Mouse (Mus musculus): ENCODE data around the gene Zfp644. TPM values are rescaled to one million over a fixed set of nuclear protein-coding genes. Genes with fewer than 3 reads are reported as not detected.

The Zfp644 gene
- total RNA-seq (2014; rRNA removed) (67.7 and 74.4 TPM in 2 replicates), polyA plus RNA-seq (2015; fragmentation: Nextera tagmentation; extraction: Ambion mirVana) (65.9 and 66.8 TPM in 2 replicates)

DNA sequence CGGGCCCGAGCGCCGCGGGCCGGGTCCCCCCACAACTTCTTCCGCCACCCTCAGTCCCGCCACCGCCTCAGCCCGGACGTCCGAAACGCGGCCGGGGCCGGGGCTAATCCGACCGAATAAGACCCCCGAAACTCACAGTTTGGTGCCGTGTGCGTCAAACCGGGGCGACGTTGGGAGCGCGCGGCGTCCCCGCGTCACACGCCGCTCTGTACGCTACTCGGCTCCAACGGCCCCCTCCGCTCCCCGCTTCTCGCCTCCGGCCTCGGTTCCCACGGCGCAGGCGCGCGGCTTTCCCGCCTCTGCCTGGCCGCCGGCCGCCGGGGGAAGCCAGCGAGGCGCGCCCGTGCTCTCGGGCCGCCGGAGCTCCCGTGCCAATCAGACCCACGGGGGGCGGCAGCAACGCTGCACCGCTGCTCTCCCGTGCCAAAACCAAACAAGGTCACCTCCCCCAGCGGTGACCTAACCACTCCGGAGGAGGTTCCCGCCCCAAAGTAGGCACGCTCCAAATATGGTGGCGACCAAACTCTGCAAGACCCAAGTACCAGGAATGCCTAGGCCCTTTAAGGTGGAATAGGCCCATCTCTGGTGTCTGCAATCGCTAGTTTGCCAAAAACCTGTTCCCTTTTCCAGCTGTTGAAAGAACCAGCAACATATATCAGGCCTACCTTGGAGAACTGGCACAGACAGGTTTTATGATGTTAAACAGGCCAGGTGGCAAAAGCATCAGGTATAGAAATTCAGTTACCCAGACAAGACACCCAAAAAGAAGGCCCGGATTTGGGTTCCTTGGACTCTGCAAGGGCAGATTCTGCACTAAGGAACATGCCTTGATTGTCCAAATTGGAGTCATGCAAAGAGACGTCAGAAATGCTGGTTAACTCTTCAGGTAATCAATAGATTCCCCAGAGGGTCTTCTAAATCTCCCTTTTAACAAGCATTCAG, at the start of gene Zfp644:
Gene Zfp644, minus strand, starts transcription at position 892 of the 942 bp plus-strand sequence.
- peak; percentile 96 for DNase-seq (ENCODE audit: low spot score)
- no peaks in the 10 kb centered on the region for H3K9me3 ChIP-seq (ENCODE audit: low read length)
- H3K36me3 ChIP-seq (ENCODE audit: insufficient read depth, low read length): no peaks in the 10 kb centered on the region
- peak within 1 kb of the TSS; percentile 95 for H3K4me3 ChIP-seq (ENCODE audit: low read length)
- WGBS: 2% methylated on average over 69 of the region's 71 CpGs
- no peaks in the 10 kb centered on the region for H3K27me3 ChIP-seq (ENCODE audit: insufficient read depth, low read length)
- H3K27ac ChIP-seq: peak within 1 kb of the TSS; percentile 100
- peak within 1 kb of the TSS; percentile 98 for H3K9ac ChIP-seq (replicated peaks; ENCODE audit: low read length)
- ATAC-seq: peak; percentile 96
- no peak for TF ChIP-seq CTCF (IDR thresholded peaks at IDR 0.05; ENCODE audit: low read depth)
- peaks cover 16% of the 10 kb centered on the region for H3K4me1 ChIP-seq (ENCODE audit: insufficient read depth, low read length)
- peak within 1 kb of the TSS; percentile 93 for H3K4me2 ChIP-seq (ENCODE audit: low read depth, low read length)

DNA sequence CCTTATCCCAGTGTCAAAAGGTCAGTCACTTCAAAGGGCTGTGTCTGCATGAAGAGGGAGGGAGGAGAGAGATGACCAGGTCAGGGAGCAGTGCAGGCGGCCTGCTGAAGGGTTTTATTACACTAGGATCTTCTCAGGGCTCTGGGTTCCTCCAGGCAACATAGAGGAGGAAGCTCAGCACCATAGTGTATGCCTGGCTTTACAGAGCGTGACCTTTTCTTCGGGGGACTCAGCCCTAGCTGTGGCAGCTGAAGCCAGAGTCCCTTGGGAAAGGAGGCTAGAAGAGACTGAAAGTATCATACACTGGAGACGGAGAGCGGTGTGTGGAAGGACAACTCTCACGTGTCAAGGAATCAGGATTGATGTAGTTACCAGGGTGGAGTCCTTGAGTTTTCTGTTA, 42.6 kb upstream of the Zfp644 start:
- WGBS: 36% methylated on average over 6 of the region's 6 CpGs
- no peak for ATAC-seq

GRCm38 (mm10) chr5:106723487-106723886, 26.4 kb upstream of the Zfp644 start:
- H3K4me1 ChIP-seq (ENCODE audit: insufficient read depth, low read length): no peaks in the 10 kb centered on the region
- H3K27ac ChIP-seq: no peak overlapping the region
- H3K4me3 ChIP-seq (ENCODE audit: low read length): no peak overlapping the region
- no peak for DNase-seq (ENCODE audit: low spot score)
- ATAC-seq: no peak
- no peaks in the 10 kb centered on the region for H3K27me3 ChIP-seq (ENCODE audit: insufficient read depth, low read length)
- H3K4me2 ChIP-seq (ENCODE audit: low read depth, low read length): no peak overlapping the region
- 90% methylated on average over 3 of the region's 3 CpGs for WGBS
- no peaks in the 10 kb centered on the region for H3K9me3 ChIP-seq (ENCODE audit: low read length)
- H3K9ac ChIP-seq (replicated peaks; ENCODE audit: low read length): no peak overlapping the region
- H3K36me3 ChIP-seq (ENCODE audit: insufficient read depth, low read length): no peaks in the 10 kb centered on the region
- TF ChIP-seq CTCF (IDR thresholded peaks at IDR 0.05; ENCODE audit: low read depth): no peak

More for the DNA sequence above, 42.6 kb upstream of the Zfp644 start:
- H3K9ac ChIP-seq (replicated peaks; ENCODE audit: low read length): no peak overlapping the region
- H3K4me3 ChIP-seq (ENCODE audit: low read length): no peak overlapping the region
- H3K9me3 ChIP-seq (ENCODE audit: low read length): no peaks in the 10 kb centered on the region
- no peak overlapping the region for H3K27ac ChIP-seq
- no peak overlapping the region for H3K4me2 ChIP-seq (ENCODE audit: low read depth, low read length)
- TF ChIP-seq CTCF (IDR thresholded peaks at IDR 0.05; ENCODE audit: low read depth): no peak
- H3K36me3 ChIP-seq (ENCODE audit: insufficient read depth, low read length): no peaks in the 10 kb centered on the region
- no peaks in the 10 kb centered on the region for H3K4me1 ChIP-seq (ENCODE audit: insufficient read depth, low read length)
- no peak for DNase-seq (ENCODE audit: low spot score)
- H3K27me3 ChIP-seq (ENCODE audit: insufficient read depth, low read length): no peaks in the 10 kb centered on the region

GRCm38 (mm10) chr5:106722771-106723170, 25.7 kb upstream of the Zfp644 start:
- Histone ChIP-seq H3K27ac (no peak overlapping the region), H3K9me3 (ENCODE audit: low read length) (no peaks in the 10 kb centered on the region), H3K4me3 (ENCODE audit: low read length) (no peak overlapping the region), H3K36me3 (ENCODE audit: insufficient read depth, low read length) (no peaks in the 10 kb centered on the region), H3K27me3 (ENCODE audit: insufficient read depth, low read length) (no peaks in the 10 kb centered on the region), H3K4me1 (ENCODE audit: insufficient read depth, low read length) (no peaks in the 10 kb centered on the region), H3K4me2 (ENCODE audit: low read depth, low read length) (no peak overlapping the region), H3K9ac (replicated peaks; ENCODE audit: low read length) (no peak overlapping the region)
- ATAC-seq (no peak), DNase-seq (ENCODE audit: low spot score) (no peak)
- TF ChIP-seq CTCF (IDR thresholded peaks at IDR 0.05; ENCODE audit: low read depth): no peak
- WGBS: 78% methylated on average over 5 of the region's 5 CpGs

GRCm38 (mm10) chr5:106711870-106712277, 14.8 kb upstream of the Zfp644 start:
- Histone ChIP-seq H3K4me3 (ENCODE audit: low read length) (no peak overlapping the region), H3K4me1 (ENCODE audit: insufficient read depth, low read length) (peaks cover 3% of the 10 kb centered on the region; the same call in 1 of the 2 replicates), H3K4me2 (ENCODE audit: low read depth, low read length) (no peak overlapping the region), H3K9ac (replicated peaks; ENCODE audit: low read length) (no peak overlapping the region), H3K36me3 (ENCODE audit: insufficient read depth, low read length) (no peaks in the 10 kb centered on the region), H3K9me3 (ENCODE audit: low read length) (no peaks in the 10 kb centered on the region), H3K27ac (no peak overlapping the region), H3K27me3 (ENCODE audit: insufficient read depth, low read length) (no peaks in the 10 kb centered on the region)
- 33% methylated on average over 3 of the region's 3 CpGs for WGBS
- ATAC-seq (no peak), DNase-seq (ENCODE audit: low spot score) (peak; percentile 40)
- TF ChIP-seq CTCF (IDR thresholded peaks at IDR 0.05; ENCODE audit: low read depth): no peak

DNA sequence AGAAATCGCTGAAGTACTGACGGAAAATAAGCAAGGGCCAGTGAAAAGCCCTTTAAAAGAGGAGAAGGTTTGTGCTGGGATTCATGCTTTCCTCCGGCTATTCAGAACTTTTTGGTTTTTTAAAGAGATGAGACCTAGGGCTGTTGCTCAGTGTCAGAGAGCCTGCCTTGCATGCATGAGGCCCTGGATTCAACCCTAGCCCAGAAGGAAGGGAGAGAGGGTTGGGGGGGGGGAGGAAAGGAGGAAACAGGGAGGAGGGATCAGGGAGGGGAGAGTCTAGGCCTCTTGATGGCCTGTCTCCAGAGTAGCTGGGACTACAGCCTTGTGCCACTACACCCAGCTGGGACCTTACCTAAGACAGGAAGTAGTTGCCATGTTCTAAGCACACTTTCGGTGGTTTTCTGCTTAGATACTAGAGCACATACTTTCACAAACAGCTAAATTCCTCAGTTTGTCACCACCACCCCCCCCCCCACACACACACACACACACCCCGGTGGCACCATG, 14.2 kb upstream of the Zfp644 start:
- no peaks in the 10 kb centered on the region for H3K36me3 ChIP-seq (ENCODE audit: insufficient read depth, low read length)
- peaks cover 3% of the 10 kb centered on the region; the same call in 1 of the 2 replicates for H3K4me1 ChIP-seq (ENCODE audit: insufficient read depth, low read length)
- H3K27me3 ChIP-seq (ENCODE audit: insufficient read depth, low read length): no peaks in the 10 kb centered on the region
- no peaks in the 10 kb centered on the region for H3K9me3 ChIP-seq (ENCODE audit: low read length)
- no peak overlapping the region for H3K9ac ChIP-seq (replicated peaks; ENCODE audit: low read length)
- 72% methylated on average over 5 of the region's 5 CpGs for WGBS
- no peak for ATAC-seq
- no peak for DNase-seq (ENCODE audit: low spot score)
- no peak overlapping the region for H3K4me2 ChIP-seq (ENCODE audit: low read depth, low read length)
- no peak overlapping the region for H3K27ac ChIP-seq
- H3K4me3 ChIP-seq (ENCODE audit: low read length): no peak overlapping the region
- no peak for TF ChIP-seq CTCF (IDR thresholded peaks at IDR 0.05; ENCODE audit: low read depth)
